10 mouse cellular contexts compared by ENCODE assay signal in genomic region chr5:76998416-76998815, GRCm38 (mm10). TPM values are rescaled to one million over a fixed set of nuclear protein-coding genes. Genes with fewer than 3 reads are reported as not detected.
DNase-seq lines count a peak whose midpoint lies in the region; ATAC-seq and TF ChIP-seq lines count a peak whose summit lies in the region.
"Had no signal": no experiment of that assay in that cellular context is flagged by ENCODE, and none has a peak within 500 bp of the region (broad histone marks: within the 10 kb centered on the region; RNA-seq: fewer than 3 reads in every experiment).

No protein-coding gene starts in this region.

- H3K9ac ChIP-seq in ES-Bruce4 (ENCODE audit: low read depth, poor library complexity, severe bottlenecking) = no peak overlapping the region
- H3K9ac ChIP-seq: embryonic facial prominence, embryonic 15.5 days had no signal

- no peak overlapping the region for H3K27ac ChIP-seq in kidney, adult 2 months (ENCODE audit: insufficient read depth, low read depth, low read length)
- no peak overlapping the region for H3K27ac ChIP-seq in ES-Bruce4 (ENCODE audit: insufficient read depth, low read length)
- H3K27ac ChIP-seq: embryonic facial prominence, embryonic 15.5 days had no signal

- TF ChIP-seq CTCF in kidney, adult 2 months (conservative IDR thresholded peaks at IDR 0.05; ENCODE audit: insufficient read depth, insufficient read length, low read depth, low read length) = no peak
- TF ChIP-seq CTCF in ES-Bruce4 (IDR thresholded peaks at IDR 0.05; ENCODE audit: low read depth, low read length) = peak; percentile 16

- 43% methylated on average over 5 of the region's 5 CpGs for WGBS in kidney, adult 2 months

- TF ChIP-seq EP300 in ES-Bruce4 (IDR thresholded peaks at IDR 0.05; ENCODE audit: insufficient read depth, low read depth, low read length) = no peak

- ATAC-seq in megakaryocyte progenitor cell, adult 5-6 weeks (replicated peaks; ENCODE audit: poor library complexity) = peak; percentile 70

- no peak overlapping the region for H3K4me3 ChIP-seq in kidney, adult 2 months (ENCODE audit: insufficient read depth, low read depth, low read length)
- no peak overlapping the region for H3K4me3 ChIP-seq in ES-Bruce4 (ENCODE audit: low read depth, low read length)
- H3K4me3 ChIP-seq: embryonic facial prominence, embryonic 15.5 days had no signal

- DNase-seq in kidney, adult 2 months = peak; percentile 9
- no peak for DNase-seq in kidney, adult 11 months
- peak; percentile 68 for DNase-seq in ZHBTc4 (ENCODE audit: low read depth, low spot score)
- no peak for DNase-seq in B cell, adult 2 months
- DNase-seq in testis, postnatal 14 days (ENCODE audit: low spot score) = no peak
- DNase-seq: right cerebral cortex, postnatal 25 days had no signal

- no peak for TF ChIP-seq POLR2A in kidney, adult 2 months (IDR thresholded peaks at IDR 0.05; ENCODE audit: low read depth, low read length)
- TF ChIP-seq POLR2A in ES-Bruce4 (IDR thresholded peaks at IDR 0.05; ENCODE audit: insufficient read depth, low read length) = no peak

- peaks cover 25% of the 10 kb centered on the region for H3K36me3 ChIP-seq in kidney, adult 2 months (ENCODE audit: control insufficient read depth, insufficient read depth, low read length)
- peaks cover 44% of the 10 kb centered on the region for H3K36me3 ChIP-seq in ES-Bruce4 (ENCODE audit: control insufficient read depth, insufficient read depth, low read length, poor library complexity, severe bottlenecking)

- H3K9me3 ChIP-seq in ES-Bruce4 (replicated peaks; ENCODE audit: control insufficient read depth, insufficient read depth, low read length, poor library complexity, severe bottlenecking) = no peaks in the 10 kb centered on the region
- H3K9me3 ChIP-seq: embryonic facial prominence, embryonic 15.5 days had no signal

- H3K27me3 ChIP-seq in kidney, adult 2 months (replicated peaks; ENCODE audit: control insufficient read depth, insufficient read depth, low read length) = no peaks in the 10 kb centered on the region
- H3K27me3 ChIP-seq in ES-Bruce4 (ENCODE audit: control insufficient read depth, insufficient read depth, low read length, poor library complexity, severe bottlenecking) = no peaks in the 10 kb centered on the region
- H3K27me3 ChIP-seq: embryonic facial prominence, embryonic 15.5 days had no signal

- no peaks in the 10 kb centered on the region for H3K4me1 ChIP-seq in kidney, adult 2 months (ENCODE audit: control insufficient read depth, insufficient read depth, low read length)
- no peaks in the 10 kb centered on the region for H3K4me1 ChIP-seq in ES-Bruce4 (ENCODE audit: control insufficient read depth, insufficient read depth, low read length)
- H3K4me1 ChIP-seq: embryonic facial prominence, embryonic 15.5 days had no signal

RNA-seq across cellular contexts. Expression of gene Arl9, which starts 5.4 kb away (rescaled TPM):
- 0.30 and 0.50 TPM in 2 replicates for polyA plus RNA-seq in kidney, adult 2 months (2012; rRNA removed)
- not detected in 2 replicates for polyA plus RNA-seq in ES-Bruce4 (2011; ENCODE audit: insufficient read depth, insufficient read length, low read depth, missing spikeins)
- 1.3 and 1.9 TPM in 2 replicates for total RNA-seq in megakaryocyte progenitor cell, adult 5-6 weeks (2015)
- total RNA-seq in megakaryocyte progenitor cell, adult 5-6 weeks (2017) = not detected in 2 replicates
- total RNA-seq: left cerebral cortex, postnatal 10 days had no signal
- polyA plus RNA-seq: embryonic facial prominence, embryonic 15.5 days had no signal

RNA-seq across cellular contexts. Expression of gene Thegl, which starts 17.4 kb away (rescaled TPM):
- polyA plus RNA-seq in kidney, adult 2 months (2012; rRNA removed) = not detected in 2 replicates
- not detected in 2 replicates for polyA plus RNA-seq in ES-Bruce4 (2011; ENCODE audit: insufficient read depth, insufficient read length, low read depth, missing spikeins)
- not detected in 2 replicates for total RNA-seq in megakaryocyte progenitor cell, adult 5-6 weeks (2015)
- not detected in 2 replicates for total RNA-seq in megakaryocyte progenitor cell, adult 5-6 weeks (2017)

RNA-seq across cellular contexts. Expression of gene Srp72, which starts 23.9 kb away (rescaled TPM):
- polyA plus RNA-seq in kidney, adult 2 months (2012; rRNA removed) = 21.5 and 24.4 TPM in 2 replicates
- 165 and 172 TPM in 2 replicates for polyA plus RNA-seq in ES-Bruce4 (2011; ENCODE audit: insufficient read depth, insufficient read length, low read depth, missing spikeins)
- total RNA-seq in megakaryocyte progenitor cell, adult 5-6 weeks (2015) = 143 and 160 TPM in 2 replicates
- 142 and 151 TPM in 2 replicates for total RNA-seq in megakaryocyte progenitor cell, adult 5-6 weeks (2017)

RNA-seq across cellular contexts. Expression of gene Ppat, which starts 47.0 kb away (rescaled TPM):
- 11.2 and 12.9 TPM in 2 replicates for polyA plus RNA-seq in kidney, adult 2 months (2012; rRNA removed)
- polyA plus RNA-seq in ES-Bruce4 (2011; ENCODE audit: insufficient read depth, insufficient read length, low read depth, missing spikeins) = 89.3 and 90.8 TPM in 2 replicates
- total RNA-seq in megakaryocyte progenitor cell, adult 5-6 weeks (2015) = 47.7 and 62.1 TPM in 2 replicates
- 71.2 and 80.3 TPM in 2 replicates for total RNA-seq in megakaryocyte progenitor cell, adult 5-6 weeks (2017)

RNA-seq across cellular contexts. Expression of gene Paics, which starts 47.3 kb away (rescaled TPM):
- 120 and 170 TPM in 2 replicates for polyA plus RNA-seq in kidney, adult 2 months (2012; rRNA removed)
- 611 and 648 TPM in 2 replicates for polyA plus RNA-seq in ES-Bruce4 (2011; ENCODE audit: insufficient read depth, insufficient read length, low read depth, missing spikeins)
- total RNA-seq in megakaryocyte progenitor cell, adult 5-6 weeks (2015) = 393 and 397 TPM in 2 replicates
- total RNA-seq in megakaryocyte progenitor cell, adult 5-6 weeks (2017) = 381 and 407 TPM in 2 replicates

Comparison
In these comparisons a context has a peak if more than half of its experiments do, and no peak if none do; other contexts are left out.
1. DNase-seq: peak in kidney, adult 2 months (single experiment) and ZHBTc4 (single experiment); none in kidney, adult 11 months (single experiment), B cell, adult 2 months (0 of 2) and testis, postnatal 14 days (single experiment).